Mouse (Mus musculus): ENCODE results near the gene Atg5. TPM values are rescaled to one million over a fixed set of nuclear protein-coding genes. Genes with fewer than 3 reads are reported as not detected.
"Not testable (repeated sequence)": the region's sequence is repeated elsewhere in the genome, so short reads cannot be mapped to it uniquely, and the experiment has no call there.

Gene Atg5
- polyA plus RNA-seq (2014; fragmentation: Nextera tagmentation; extraction: Ambion mirVana): 52.0 and 52.6 TPM in 2 replicates

DNA sequence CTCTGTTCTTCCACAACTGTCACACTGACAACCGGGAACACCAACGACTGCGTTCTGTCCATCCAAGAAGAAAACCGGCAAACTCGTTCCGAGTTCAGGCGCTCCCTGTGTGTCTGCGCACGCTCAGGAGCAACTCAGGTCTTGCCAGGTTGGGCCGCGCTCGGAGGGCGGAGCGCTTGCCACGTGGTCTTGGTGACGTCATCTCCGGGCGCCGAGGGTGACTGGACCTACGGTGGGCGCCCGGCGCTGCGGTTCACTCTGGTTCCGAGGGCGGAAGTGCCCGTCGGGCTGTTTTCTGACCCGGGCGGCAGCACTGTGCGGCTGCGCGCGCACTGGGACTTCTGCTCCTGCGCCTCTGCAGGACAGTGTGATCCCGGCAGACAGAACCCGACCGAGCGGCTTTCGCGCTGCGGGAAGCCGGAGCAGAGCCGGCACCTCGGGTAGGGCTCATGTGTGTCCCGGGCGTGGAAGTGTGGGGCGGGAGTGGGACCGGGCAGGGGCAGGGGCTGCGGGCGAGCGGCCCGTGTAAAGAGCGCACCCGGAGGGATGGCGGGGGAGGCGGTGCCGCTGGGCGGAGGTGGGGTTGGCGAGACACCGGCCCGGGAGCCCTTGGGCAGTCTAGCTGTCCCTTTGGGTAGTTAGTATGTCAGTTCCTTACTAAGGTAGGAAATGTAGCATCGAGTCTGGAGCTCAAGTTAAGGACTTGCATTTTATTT lies at the start of gene Atg5:
Gene Atg5 (plus strand): TSS at position 214 of the 716 bp plus-strand sequence.
- TF ChIP-seq CTCF (IDR thresholded peaks at IDR 0.05; ENCODE audit: low read depth): peak; percentile 53
- no peaks in the 10 kb centered on the region for H3K27me3 ChIP-seq (ENCODE audit: insufficient read depth, low read length)
- ATAC-seq (ENCODE audit: insufficient read depth): peak; percentile 98
- no peaks in the 10 kb centered on the region for H3K9me3 ChIP-seq (ENCODE audit: low read depth, low read length)
- H3K36me3 ChIP-seq (ENCODE audit: insufficient read depth): no peaks in the 10 kb centered on the region
- DNase-seq: peak; percentile 100
- H3K9ac ChIP-seq: peak within 1 kb of the TSS; percentile 87
- H3K4me3 ChIP-seq (ENCODE audit: low read depth, low read length): peak within 1 kb of the TSS; percentile 83
- under 1% methylated on average over 63 of the region's 63 CpGs for WGBS
- peaks cover 16% of the 10 kb centered on the region for H3K4me1 ChIP-seq (ENCODE audit: insufficient read depth)
- peak within 1 kb of the TSS; percentile 94 for H3K27ac ChIP-seq (ENCODE audit: low read depth)
- peak within 1 kb of the TSS; percentile 82 for H3K4me2 ChIP-seq

DNA sequence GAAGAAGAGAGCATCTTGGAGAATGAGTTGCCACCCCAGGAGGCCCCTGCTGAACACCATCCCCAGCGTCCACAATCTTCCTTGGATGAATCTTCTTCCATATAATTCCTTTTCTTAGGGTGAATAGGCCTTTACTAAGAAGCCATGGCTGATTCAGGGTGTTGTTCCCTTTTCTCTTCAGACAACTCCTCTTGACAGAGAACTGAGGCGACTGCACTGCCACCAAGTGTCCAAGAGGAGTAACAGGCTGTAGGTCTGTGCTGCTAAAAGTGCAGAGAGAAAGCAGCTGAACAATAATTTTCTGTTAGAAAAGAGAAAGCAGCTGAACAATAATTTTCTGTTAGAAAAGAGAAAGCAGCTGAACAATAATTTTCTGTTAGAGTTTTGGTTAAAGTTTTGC lies 49.1 kb upstream of the Atg5 start:
- not testable (repeated sequence) for ATAC-seq (ENCODE audit: insufficient read depth); H3K9ac ChIP-seq; H3K27ac ChIP-seq (ENCODE audit: low read depth); H3K4me2 ChIP-seq; H3K4me3 ChIP-seq (ENCODE audit: low read depth, low read length); H3K9me3 ChIP-seq (ENCODE audit: low read depth, low read length); H3K4me1 ChIP-seq (ENCODE audit: insufficient read depth); H3K36me3 ChIP-seq (ENCODE audit: insufficient read depth); H3K27me3 ChIP-seq (ENCODE audit: insufficient read depth, low read length)
- peak; percentile 44 for DNase-seq
- peak; percentile 47; the same call in 1 of the 2 replicates for TF ChIP-seq CTCF (IDR thresholded peaks at IDR 0.05; ENCODE audit: low read depth)
- 9% methylated on average over 2 of the region's 2 CpGs for WGBS

DNA sequence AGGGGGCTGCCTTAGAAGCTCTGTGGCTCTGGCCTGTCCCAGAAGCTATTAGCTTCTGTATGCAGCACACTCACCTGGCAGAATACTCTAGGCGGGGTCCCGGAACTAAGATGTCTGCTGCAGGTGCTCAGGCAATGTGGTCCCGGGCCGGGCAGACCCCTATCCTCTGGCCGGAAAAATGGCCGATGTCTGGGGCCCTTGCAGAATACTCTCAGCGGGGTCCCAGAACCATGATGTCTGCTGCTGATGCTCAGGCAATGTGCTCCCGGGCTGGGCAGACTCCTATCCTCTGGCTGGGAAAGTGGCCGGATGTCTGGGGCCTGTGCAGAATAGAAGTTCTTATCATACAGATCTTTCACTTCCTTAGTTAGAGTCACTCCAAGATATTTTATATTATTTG lies 43.8 kb upstream of the Atg5 start:
- Histone ChIP-seq H3K27me3 (ENCODE audit: insufficient read depth, low read length) (no peaks in the 10 kb centered on the region), H3K27ac (ENCODE audit: low read depth) (no peak overlapping the region)

DNA sequence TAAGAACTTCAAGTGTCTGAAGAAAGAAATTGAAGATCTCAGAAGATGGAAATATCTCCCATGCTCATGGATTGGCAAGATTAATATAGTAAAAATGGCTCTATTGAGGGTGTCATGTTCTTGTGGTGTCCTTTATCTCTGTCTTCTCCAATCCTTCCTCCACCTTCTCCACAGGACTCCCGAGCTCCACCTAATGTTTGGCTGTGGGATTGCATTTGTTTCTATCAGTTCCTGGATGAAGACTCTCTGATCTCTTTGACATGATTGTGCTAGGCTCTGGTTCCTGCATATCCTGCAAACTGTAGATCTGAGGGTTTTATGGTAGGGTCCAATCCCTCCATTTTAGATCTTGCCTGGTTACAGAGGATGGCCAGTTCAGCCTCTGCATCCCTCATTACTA lies 34.8 kb upstream of the Atg5 start:
- H3K36me3 ChIP-seq (ENCODE audit: insufficient read depth); H3K4me1 ChIP-seq (ENCODE audit: insufficient read depth); H3K9me3 ChIP-seq (ENCODE audit: low read depth, low read length); H3K9ac ChIP-seq; H3K27ac ChIP-seq (ENCODE audit: low read depth); ATAC-seq (ENCODE audit: insufficient read depth); H3K27me3 ChIP-seq (ENCODE audit: insufficient read depth, low read length); H3K4me3 ChIP-seq (ENCODE audit: low read depth, low read length); H3K4me2 ChIP-seq: not testable (repeated sequence)
- peak; percentile 24 for DNase-seq
- WGBS: 4% methylated on average over 1 of the region's 1 CpGs
- TF ChIP-seq CTCF (IDR thresholded peaks at IDR 0.05; ENCODE audit: low read depth): peak; percentile 27; the same call in 1 of the 2 replicates

More for the DNA sequence above, 43.8 kb upstream of the Atg5 start:
- no peak overlapping the region for H3K4me3 ChIP-seq (ENCODE audit: low read depth, low read length)
- no peak overlapping the region for H3K9ac ChIP-seq
- H3K4me2 ChIP-seq: no peak overlapping the region
- no peaks in the 10 kb centered on the region for H3K9me3 ChIP-seq (ENCODE audit: low read depth, low read length)
- no peak for ATAC-seq (ENCODE audit: insufficient read depth)
- no peak for DNase-seq
- TF ChIP-seq CTCF (IDR thresholded peaks at IDR 0.05; ENCODE audit: low read depth): no peak
- H3K36me3 ChIP-seq (ENCODE audit: insufficient read depth): no peaks in the 10 kb centered on the region
- H3K4me1 ChIP-seq (ENCODE audit: insufficient read depth): no peaks in the 10 kb centered on the region
- 91% methylated on average over 9 of the region's 9 CpGs for WGBS

DNA sequence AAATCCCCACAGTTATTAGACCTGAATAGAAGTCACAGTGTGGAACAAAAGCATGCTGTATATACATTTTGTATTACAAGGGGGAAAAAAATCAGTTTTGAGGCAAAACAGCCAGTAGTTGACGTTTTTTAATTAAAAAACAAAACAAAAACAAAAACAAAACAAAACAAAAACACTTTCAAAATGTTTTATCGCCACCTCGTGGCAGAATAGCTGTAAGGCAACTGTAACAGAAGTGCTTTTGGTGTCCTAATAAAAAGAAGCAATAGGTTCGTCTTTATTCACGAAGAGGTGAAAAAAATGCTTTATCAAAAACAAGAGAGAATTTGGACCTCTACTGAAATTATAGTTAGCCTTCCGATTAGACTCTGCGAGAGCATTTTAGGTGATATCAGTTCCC lies 32.9 kb upstream of the Atg5 start:
- 34% methylated on average over 7 of the region's 7 CpGs for WGBS
- not testable (repeated sequence) for ATAC-seq (ENCODE audit: insufficient read depth); H3K27me3 ChIP-seq (ENCODE audit: insufficient read depth, low read length)

DNA sequence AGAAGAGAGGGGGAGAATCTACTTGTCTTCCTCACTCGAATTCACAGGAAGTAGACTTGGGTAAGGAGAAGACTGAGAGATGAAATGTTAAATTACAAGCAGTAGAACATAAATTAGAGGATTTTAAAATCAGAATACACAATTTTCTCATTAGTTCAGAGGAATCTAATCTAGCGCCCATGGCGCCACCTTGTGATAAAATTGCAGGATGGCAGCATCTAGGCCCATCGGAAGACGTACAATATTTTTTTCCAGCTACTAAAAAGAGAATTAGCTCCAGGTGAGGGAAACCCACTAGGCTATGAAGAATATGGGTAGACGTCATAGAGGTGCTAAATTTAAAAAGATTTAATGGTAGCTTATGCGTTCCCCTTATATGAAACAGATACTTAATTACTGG lies 11.5 kb upstream of the Atg5 start:
- Histone ChIP-seq H3K9ac (no peak overlapping the region), H3K27ac (ENCODE audit: low read depth) (no peak overlapping the region), H3K9me3 (ENCODE audit: low read depth, low read length) (no peaks in the 10 kb centered on the region), H3K36me3 (ENCODE audit: insufficient read depth) (no peaks in the 10 kb centered on the region), H3K27me3 (ENCODE audit: insufficient read depth, low read length) (no peaks in the 10 kb centered on the region), H3K4me3 (ENCODE audit: low read depth, low read length) (no peak overlapping the region), H3K4me2 (no peak overlapping the region), H3K4me1 (ENCODE audit: insufficient read depth) (no peaks in the 10 kb centered on the region)
- DNase-seq: peak; percentile 46
- WGBS: 32% methylated on average over 7 of the region's 7 CpGs
- TF ChIP-seq CTCF (IDR thresholded peaks at IDR 0.05; ENCODE audit: low read depth): peak; percentile 27; the same call in 1 of the 2 replicates
- ATAC-seq (ENCODE audit: insufficient read depth): no peak

More for the DNA sequence above, 32.9 kb upstream of the Atg5 start:
- H3K9me3 ChIP-seq (ENCODE audit: low read depth, low read length); H3K4me2 ChIP-seq; H3K36me3 ChIP-seq (ENCODE audit: insufficient read depth); H3K27ac ChIP-seq (ENCODE audit: low read depth); H3K4me3 ChIP-seq (ENCODE audit: low read depth, low read length); H3K4me1 ChIP-seq (ENCODE audit: insufficient read depth); H3K9ac ChIP-seq: not testable (repeated sequence)
- peak; percentile 36 for TF ChIP-seq CTCF (IDR thresholded peaks at IDR 0.05; ENCODE audit: low read depth)
- peak; percentile 50 for DNase-seq

DNA sequence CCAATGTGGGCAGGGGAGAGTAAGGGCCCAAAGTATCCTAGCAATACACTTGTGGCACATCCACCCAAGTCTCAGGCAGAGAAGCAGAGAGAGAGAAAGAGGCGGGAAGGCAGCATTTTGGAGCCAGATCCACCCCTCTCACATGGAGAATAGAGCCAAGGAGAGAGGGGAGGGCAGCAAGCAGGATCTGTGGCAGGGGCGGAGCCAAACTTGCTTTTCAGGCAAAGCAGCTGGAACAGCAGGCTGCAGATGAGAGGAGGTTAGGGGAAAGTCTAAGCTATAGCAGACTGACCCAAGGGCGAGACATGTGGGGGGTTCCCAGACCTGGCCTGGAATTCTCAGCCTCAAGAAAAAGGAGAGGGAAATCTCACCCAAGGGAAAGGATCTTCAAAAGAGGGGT lies 2.3 kb upstream of the Atg5 start:
- Histone ChIP-seq H3K4me1 (ENCODE audit: insufficient read depth) (peaks cover 16% of the 10 kb centered on the region), H3K9ac (no peak overlapping the region), H3K27me3 (ENCODE audit: insufficient read depth, low read length) (no peaks in the 10 kb centered on the region), H3K4me3 (ENCODE audit: low read depth, low read length) (no peak overlapping the region), H3K36me3 (ENCODE audit: insufficient read depth) (no peaks in the 10 kb centered on the region), H3K9me3 (ENCODE audit: low read depth, low read length) (no peaks in the 10 kb centered on the region), H3K27ac (ENCODE audit: low read depth) (no peak overlapping the region), H3K4me2 (no peak overlapping the region; the same call in 1 of the 2 replicates)
- no peak for TF ChIP-seq CTCF (IDR thresholded peaks at IDR 0.05; ENCODE audit: low read depth)
- 75% methylated on average over 3 of the region's 3 CpGs for WGBS
- DNase-seq (peak; percentile 5), ATAC-seq (ENCODE audit: insufficient read depth) (no peak)
